Mouse (Mus musculus) lung, adult 2 months (tissue): ENCODE measurements at regions not wholly inside any gene's neighbourhood (a gene's known extent, or its start where the extent isn't known, plus 50 kb on each side); places are given as distances from the start of the nearest gene placed in this dataset.

Source experiments
- CTCF ChIP-seq: fragments of 200-500 bp; IDR thresholded peaks from 2 replicates; pipeline ENCODE4 v1.5.1; 2011; ENCODE audit warnings: mild to moderate bottlenecking, low read length, control low read depth; ENCODE audit not compliant: insufficient read depth
- POLR2A ChIP-seq: fragments of 200-500 bp; IDR thresholded peaks from 2 replicates; pipeline ENCODE4 v1.6.1; 2011; ENCODE audit warnings: low read depth, mild to moderate bottlenecking, control low read depth, low read length, borderline replicate concordance; ENCODE audit errors: extremely low read depth

- no peak for TF ChIP-seq CTCF
- no peak for TF ChIP-seq POLR2A
Measured at GRCm38 (mm10) chr10:99919925-99920324, 95.5 kb upstream of the Kitl start.
